Mouse (Mus musculus) yolk sac, embryonic 10.5 days (tissue): ENCODE results near the gene Pip5k1b.
A peak's percentile ranks its signal among the peaks of the same experiment; 100 is the strongest.

Experiments
- DNase-seq: peaks from one replicate; pipeline ENCODE4 v3.0.0-alpha.2; 2017; ENCODE audit warnings: low spot score

The Pip5k1b gene

DNA sequence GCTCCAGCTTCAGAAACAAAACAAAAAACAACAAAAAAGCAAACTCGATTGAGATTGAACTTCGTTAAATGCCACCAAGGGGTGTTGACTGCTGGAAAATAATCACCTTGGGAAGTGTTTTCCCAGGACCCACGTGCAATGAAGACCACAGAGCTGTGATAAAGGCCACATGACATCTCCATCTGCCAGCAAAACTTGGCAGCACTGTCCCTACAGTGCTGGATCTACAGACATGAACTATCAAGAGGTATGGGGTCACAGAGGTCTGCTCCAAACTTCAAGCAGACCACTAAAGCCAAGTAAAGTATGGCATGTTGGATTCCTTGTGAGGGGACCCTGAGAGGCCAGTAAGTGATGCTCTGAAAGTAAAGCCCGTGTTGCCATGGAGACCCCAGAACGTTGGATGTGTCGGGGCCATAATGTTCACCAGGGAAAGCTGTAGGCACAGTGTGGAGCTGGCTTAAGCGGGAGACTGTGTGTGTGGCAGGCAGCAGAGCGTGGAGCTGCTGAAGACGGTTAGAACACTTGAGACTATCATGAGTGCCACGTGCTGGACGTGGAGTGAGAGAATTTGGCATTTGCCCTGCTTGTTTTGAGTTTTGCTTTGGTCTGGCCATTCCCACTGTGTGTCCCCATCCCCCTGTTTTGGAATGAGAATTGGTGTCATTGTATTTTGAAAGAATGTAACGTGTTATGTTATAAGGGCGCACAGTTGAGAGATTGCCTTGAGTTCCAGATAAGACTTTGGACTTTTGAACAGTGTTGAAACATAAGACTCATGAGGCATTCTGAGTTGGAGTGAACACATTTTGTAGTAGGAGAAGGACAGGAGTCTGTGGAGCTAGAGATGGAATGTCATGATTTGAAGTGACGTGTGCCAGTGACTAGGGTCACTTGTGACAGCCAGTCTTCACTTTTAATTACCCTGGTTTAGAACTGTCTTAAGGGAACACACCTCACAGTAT is 12.0 kb downstream of the Pip5k1b start:
- no peak for DNase-seq

DNA sequence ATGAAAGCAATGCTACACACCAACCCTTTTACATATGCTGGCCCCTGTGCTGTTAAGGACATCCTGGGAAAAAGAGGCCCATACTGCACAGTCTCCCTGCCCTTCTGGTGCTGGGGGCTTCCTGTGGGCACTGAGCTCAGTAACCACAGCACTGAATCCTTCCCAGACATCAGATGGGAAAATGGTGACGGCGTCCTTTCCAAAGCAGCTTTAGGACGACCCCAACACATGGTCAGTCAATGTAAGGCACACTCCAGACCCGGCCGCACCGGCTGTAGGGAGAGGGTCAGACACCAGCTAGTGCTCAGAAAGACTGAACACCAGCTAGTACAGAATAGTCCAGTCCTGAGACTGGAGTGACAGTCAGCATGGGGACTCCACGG is 13.4 kb downstream of the Pip5k1b start:
- DNase-seq = no peak

DNA sequence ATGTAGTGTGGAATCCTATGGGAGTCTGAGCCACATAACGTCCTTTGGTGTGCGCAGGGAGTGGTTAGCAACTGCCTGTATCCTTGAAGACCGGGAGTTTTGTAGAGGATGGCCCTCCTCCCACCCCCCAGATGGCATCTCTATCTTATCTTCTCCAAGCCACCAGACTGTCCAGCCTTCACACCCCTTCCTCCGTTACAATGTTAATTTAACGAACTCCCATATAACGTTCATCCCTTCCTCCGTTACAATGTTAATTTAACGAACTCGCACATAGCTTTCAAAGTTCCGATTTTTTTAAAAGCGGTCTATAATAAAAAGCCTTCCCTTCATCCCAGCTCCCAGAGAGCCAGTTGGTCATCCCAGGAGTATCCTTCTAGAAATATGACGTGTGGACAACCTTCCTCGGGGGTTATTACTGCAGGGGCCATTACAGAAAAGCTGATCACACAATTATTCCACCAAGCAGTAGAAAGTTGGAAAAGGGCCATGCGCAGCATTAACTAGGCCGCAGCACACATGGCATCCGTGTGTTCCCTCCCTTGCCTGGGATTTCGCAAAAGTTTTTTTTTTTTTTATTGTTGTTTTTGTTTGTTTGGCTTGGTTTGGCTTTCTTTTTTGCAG is 13.9 kb downstream of the Pip5k1b start:
- no peak for DNase-seq

DNA sequence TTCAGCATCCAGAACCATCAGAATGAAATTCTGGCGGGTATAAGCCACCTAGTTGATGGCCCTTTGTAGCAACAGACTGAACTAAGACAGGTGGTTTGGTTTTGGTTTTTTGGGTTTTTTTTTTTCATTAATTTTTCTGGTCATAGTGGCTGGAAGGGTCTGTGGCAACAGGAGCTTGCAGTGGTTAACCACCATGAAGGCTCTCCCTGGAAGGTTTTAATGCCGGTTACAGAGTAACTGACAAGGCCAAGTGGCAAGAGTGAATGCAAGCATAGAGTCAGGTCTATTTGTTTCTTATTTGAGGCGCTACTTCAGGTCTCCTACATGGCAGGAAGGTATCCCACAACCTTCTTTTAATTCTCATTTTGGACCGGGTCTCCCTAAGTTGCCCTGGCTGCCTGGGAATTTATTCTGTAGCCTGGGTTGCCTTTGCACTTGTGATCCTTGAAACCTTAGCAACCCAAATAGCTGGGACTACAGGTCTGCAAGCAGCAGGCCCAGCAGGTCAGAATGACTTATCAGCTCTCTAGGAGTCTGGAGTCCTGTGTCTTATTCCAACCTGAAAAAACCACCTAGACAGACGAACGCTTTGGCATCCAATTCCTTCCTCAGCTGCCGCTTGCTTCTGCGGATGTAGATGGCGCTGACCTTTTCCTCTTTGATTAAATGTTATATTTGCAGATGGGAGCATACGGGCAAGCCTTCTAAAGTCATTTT is 14.6 kb downstream of the Pip5k1b start:
- no peak for DNase-seq

DNA sequence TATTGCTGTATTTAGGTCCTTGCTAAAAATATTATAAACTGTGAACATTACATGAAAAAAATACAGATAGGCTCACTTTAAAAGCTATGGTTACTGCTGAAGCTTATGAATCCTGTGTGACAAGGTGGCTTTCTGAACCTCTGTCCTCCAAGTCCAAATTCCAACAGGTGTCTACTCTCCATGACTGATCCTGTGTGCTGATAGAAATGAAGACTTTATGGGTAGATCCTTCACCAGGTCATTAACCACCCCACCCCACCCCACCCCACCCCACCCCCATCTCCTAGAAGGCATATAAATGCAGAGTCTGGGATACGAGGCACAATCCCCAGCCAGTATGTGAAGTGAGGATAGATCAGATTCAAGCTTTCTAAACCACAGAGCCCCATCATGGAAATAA is 16.6 kb downstream of the Pip5k1b start:
- no peak for DNase-seq

DNA sequence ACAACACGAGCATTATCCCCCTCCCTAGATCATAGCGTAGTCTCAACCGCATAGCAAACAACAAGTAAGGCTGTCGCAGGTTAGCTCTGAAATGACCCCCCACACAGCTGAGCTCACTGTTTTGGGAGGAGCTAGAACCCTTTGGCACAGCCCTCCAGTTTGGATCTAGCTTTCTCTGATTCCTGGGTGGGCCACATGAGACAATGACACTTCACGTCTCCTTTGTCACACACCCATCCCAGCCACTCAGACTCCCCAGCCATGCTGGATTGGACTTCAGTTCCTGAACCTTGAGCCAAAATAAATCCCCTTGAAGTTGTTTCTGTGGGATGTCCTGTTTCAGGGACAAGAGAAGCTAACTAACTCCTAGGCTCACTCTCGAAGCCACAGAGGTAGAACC is 17.5 kb downstream of the Pip5k1b start:
- DNase-seq = no peak

DNA sequence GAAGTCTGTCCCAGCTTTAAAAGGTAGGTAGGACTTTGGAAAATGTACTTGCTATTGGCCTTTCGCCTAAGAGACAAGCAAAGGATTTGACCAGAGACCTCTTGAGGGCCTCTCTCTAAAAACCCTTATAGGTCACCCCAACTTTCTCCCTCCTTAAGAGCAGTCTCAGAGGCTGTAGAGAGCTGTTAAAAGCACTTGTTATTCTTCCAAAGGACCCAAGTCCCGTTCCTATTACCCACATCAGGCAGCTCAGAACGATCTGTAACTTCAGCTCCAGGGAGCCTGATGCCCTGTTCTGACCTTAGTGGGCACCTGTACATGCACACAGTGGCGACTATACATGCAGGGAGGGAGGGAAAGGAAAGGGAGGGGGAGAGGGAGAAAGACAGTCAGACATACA is 18.0 kb downstream of the Pip5k1b start:
- no peak for DNase-seq

DNA sequence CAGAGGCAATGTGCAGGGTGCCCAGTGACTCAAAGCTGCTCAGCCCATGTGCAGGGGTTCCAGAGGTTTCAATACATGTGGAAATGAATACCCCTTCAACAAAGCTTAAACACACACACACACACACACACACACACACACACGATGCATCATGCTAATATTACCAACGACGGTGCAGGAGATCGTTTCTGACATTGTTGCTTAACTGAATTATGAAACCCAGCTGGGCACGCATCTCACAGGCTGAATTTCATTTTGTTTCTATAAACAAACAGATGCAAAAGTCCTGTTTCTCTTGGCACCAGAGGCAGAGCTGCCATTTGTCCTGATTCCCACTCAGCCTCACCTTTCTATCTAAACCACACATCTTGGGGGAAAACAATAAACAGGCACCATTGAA is 18.8 kb downstream of the Pip5k1b start:
- DNase-seq = no peak

DNA sequence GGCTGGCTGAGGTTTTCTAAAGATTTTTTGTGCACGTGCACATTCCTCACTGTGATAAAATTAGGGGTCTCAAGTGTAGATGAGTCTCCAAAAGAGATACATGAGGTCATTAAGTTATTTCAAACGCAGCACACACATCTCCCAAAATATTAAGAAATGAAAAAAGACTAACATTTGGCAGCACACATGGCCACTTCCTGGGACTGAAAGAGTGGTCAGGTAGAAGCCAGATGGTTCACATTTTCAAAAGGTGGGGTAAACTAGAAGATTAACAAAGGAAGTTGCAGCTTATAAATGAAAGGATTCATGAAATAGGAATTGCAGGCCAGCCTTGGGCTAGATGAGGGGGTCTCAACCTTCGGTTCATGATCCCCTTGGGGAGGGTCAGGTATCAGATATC is 19.4 kb downstream of the Pip5k1b start:
- DNase-seq = no peak

DNA sequence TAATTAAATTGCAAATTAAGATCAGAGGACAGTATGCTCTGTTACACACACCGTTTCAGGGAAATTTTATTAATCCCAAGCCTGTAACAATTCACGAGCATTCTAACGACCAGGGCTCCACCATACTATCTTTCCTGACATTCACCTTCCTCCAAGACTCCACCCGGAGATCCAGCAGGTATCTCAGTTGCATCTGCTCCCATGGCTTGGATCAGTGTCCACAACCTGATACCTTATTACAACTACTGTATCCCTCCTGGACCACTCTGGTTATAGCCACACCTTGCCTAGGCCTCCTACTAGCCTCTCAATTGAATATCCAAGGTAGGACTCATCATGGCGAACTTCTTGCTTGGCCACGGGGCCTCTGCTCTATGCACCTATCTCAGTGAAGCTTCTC is 20.5 kb downstream of the Pip5k1b start:
- no peak for DNase-seq

DNA sequence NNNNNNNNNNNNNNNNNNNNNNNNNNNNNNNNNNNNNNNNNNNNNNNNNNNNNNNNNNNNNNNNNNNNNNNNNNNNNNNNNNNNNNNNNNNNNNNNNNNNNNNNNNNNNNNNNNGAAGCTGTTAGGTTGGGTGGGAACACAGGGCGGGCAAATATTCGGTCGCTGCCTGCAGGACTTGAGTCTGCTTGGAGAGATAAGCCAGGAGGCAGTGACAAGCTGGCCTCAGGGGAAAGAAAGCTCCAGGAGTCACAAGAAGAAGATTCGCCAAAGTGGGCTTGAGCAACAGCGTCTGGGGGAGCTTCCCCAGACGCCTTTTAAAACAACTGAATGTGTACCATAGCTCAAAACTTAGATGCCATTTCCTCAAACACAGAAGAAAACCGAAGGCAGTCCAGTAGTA is 20.9 kb downstream of the Pip5k1b start:
- no peak for DNase-seq

DNA sequence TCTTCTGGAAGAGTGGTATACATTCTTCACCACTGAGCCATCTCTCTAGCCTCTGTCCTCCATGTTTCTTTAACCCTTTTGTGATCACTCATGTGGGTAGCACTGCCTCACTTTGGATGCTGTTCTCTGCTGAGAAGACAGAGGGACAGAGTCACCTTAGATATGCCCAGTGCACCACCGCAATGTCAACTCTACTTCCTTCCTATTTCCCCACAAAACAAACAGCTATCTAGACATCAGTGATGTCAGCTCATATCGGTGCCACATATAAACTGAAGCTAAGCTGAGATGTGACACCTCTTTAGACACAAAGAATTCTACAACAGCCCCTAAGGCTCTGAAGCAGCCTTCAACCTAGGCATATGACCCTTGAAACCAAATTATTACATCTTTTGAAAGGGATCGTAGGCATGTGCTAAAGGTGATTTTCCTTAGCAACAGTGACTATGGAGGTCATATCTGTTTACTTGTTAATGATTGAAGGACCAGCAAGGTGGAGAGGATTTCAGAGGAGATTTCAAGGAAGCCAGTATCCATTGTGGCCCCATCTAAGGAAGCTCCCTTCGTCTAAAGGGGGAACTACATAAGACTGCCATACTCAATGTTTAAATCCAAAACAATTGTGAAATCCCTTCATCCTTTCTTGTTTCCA is 26.6 kb downstream of the Pip5k1b start:
- DNase-seq = peak; percentile 63

DNA sequence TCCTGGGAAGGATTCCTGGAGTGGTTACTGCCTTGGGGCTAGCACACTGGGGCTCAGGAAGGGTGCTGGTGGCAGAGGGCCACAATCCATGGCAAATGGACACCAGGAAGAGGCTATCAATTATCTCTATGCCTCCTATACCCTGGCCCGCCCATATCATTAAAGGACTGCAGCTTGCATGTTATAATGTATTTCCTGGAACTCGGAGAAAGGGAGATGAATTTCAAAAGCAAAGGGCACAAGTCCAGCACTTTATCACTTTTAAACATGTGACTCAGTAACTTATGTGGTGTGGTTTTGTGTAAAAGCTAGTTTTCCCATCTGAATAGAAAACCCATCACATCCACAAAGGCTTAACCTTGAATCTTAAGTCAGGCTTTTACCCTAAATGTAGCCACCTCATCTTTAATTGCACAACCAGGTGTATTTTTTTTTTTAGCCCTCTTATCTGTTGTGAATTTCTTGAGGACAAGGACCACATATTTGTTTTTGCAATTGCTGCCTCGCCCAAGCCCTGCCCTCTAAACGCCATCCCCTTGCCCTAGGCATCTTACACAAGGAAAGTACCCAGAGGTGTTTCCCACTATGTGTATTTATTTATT is 27.4 kb downstream of the Pip5k1b start:
- DNase-seq = no peak

DNA sequence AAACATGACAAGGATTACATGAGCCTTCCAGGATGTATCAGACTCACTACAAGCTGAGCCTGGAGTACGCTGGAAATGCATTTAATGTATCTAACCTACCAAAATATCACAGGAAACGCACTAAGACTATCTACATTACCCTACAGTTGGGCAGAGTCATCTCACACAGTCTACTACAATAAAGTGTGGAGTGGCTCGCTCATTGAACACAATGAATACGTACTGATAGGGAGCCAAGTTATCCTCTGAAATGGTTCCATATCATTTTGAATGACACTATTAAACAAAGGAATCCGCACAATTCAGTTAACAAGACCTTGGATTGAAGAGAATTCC is 28.1 kb downstream of the Pip5k1b start:
- no peak for DNase-seq

DNA sequence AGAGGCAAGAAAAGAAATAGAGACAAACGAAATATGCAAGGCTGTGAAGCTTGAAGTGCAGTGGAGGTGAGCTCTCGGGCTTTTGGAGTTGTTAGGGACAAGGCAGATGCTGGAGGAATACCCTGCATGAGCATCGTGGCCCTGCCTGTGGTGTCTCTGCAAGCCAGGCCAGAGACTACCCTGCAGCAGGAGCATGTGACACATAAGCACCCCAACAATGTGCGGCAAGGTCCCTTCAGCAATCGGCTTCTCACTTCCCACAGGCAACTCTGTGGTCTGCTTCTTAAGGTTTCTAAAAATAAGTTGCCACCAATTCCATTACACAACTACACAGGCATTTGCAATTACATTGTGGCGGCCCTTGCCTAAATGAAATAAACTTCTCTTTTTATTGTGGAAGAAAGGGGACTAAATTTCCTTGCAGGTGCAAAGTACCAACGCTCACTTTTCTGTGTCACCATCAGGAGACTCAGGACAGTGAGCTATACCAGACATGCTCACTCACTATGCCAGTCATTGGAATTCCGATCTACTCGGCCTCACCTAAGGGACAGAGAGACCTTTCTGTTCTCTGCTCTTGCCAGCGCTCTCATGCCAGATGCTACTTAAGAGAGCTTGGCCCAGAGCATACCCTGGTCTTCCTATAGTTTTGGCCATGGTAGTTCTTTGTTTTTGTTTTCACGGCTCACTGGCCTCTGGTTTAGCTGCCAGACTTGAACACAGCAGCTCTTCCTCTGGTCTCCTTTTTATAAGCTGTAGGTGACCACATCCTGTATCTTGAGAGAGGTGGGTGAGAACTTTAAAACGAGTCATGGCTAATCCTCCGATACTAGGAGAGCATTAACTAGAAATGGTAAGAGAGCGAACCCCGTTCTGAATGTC is 28.7 kb downstream of the Pip5k1b start:
- no peak for DNase-seq

DNA sequence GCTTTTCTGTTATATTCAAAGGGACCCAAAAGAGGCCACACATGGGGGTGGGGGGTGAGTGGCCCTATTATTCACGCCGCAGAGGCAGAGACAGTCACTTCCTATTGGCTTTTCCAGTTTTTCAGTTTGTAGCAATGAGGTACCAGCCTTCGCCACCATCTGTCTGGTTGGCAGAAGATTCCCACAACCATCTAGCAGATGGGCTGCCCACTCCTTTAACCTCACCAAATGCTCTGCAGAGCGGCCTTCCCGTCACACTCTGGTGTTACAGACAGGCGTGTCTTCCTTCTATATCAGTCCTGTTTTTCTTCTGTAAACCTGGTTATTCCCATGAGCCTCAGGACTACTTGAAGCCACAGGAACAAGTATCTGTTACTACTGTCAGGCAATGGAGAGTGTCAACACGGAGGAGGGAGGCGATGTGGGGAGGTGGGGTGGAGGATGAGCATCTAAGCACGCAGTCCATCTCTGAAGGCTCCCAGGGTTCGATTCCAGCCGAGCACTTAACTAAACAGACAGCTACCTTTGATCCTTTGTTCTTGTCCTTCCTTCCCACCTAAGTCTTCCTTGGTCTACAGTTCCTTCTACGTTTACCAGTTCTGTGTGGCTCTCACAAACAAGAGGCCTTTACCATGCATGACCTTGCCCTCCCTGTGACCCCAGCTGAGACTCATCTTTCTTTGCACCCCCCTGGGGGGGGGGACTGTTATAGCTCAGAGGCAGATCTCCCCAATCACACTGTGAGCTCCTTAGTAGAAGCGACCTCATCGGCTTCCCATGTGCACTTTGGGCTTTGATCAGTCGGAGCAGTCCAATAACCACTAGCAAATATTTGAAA is 32.0 kb downstream of the Pip5k1b start:
- DNase-seq = no peak

DNA sequence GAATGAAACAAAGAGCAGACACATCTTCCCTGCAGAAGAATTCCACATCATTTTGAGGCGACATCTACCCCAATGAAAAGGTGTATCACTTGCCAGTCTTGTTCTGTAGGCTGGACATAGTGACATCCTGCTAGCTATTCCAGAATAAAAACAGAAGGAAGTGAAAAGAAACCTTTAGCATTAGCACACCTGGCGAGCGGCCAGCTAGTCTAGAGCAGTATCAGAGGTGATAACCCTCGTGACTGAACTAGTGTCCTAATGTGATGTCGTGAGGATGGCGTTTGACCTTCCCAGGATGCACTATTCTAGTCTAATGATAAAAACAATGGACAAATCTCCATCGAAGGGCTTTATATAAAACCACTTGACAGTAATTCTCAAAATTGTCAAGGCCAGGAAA is 33.7 kb downstream of the Pip5k1b start:
- no peak for DNase-seq

DNA sequence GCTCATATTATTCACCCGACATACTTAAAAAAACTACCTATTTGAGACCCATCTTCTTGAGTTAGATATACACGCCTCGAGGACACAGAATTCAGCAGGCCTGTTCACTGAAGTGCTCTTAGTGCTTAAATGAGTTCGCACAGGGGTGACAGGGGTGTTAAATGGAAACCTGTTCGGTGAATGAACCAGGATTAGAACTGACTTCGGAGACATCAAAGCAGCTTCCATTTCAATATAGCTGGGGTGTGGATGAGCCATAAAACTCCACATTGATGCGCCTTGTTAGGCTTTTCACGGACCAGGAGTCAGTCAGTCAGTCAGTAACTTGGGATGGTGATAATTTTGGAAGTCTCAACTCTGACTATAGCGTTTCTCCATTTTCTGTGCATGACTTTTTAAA is 34.5 kb downstream of the Pip5k1b start:
- DNase-seq = no peak

DNA sequence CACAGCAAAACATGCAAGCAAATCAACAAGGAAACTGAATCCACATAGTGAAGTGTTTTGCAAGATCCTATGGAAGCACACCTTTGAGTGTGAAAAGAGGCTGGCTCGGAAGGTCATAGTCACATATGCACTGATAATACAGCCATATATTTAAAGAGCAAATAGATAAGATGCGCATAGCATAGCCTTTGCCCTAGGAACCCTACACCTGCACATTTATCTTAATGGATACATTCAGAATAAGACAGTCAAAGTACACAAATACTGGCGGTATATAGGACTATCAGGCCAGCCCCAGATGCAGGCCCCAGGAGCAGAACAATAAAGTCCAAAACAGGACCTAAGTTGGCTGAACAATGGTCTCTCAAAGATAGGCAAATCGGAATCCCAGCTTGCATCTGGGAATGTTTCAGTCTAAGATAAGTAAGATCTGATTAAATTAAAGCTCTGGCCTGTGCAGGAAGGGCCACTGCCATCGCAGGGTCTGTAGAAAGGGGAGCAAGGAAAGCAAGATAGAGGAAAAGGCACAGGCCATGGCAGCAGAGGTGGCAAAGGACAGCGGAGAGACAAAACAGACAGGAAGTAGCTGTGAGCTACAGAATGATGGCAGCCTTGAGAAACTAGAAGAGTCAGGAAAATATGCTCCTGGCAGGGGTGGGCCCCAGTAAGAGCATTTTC is 35.8 kb downstream of the Pip5k1b start:
- no peak for DNase-seq

DNA sequence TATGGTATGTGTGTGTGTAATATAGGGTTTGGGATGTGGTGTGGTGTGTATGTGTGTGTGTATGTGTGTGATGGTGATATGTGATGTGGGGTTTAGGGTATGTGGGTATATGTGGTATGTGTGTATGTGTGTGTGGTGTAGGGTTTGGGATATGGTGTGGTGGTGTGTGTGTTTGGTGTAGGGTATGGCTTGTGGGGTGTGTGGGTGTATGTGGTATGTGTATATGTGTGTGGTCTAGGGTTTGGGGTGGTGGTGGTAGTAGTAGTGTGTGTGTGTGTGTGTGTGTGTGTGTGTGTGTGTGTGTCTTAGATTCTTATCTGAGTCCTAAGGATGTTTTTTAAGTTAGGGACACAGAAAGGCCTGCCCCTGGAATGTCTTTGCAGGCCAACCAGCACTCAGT is 37.3 kb downstream of the Pip5k1b start:
- DNase-seq = no peak
